Mouse (Mus musculus): ENCODE measurements around the gene Anapc1. TPM values are rescaled to one million over a fixed set of nuclear protein-coding genes. Genes with fewer than 3 reads are reported as not detected.

Gene Anapc1
- 29.5 and 29.9 TPM in 2 replicates for polyA plus RNA-seq (2012; rRNA removed)

DNA sequence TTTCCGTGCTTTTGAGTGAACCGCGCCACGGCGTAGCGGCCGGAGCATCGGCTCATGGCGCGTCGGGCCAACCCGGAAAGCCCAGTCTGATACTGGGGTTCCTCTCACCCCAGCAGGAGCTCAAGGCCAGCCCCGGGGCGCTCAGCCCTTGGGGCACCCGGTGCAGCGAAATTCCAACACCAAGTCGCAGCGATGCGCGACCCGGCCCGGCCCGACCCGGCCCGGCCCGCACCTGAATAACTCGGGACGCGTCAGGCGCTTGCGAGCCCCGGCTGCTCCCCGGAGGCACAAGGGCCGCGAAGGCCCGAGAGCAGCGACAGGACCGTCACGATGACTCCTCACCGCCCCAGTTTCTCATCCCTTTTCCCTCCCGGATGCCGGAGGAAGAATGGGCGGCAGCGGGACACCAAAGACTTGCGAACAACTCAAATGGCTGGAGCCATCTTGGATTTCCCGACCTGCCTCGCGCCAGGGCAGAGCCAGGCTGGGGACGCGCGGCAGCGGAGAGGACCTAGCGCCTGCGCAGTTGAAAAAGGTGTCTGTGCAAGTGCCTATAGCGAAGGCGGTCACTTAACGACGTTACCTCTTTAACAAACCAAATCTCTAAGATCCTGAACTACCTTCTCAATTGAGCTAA is at the start of gene Anapc1:
Gene Anapc1 (minus strand): TSS at position 471 of the 637 bp plus-strand sequence.
- H3K27ac ChIP-seq (ENCODE audit: control insufficient read depth, insufficient read depth, low read depth, low read length): peak within 1 kb of the TSS; percentile 93
- peak within 1 kb of the TSS; percentile 98 for H3K4me3 ChIP-seq (ENCODE audit: control insufficient read depth, low read depth, low read length)
- H3K36me3 ChIP-seq (ENCODE audit: control insufficient read depth, insufficient read depth, low read length): no peaks in the 10 kb centered on the region
- no peaks in the 10 kb centered on the region for H3K27me3 ChIP-seq (ENCODE audit: control insufficient read depth, insufficient read depth, low read length)
- TF ChIP-seq CTCF (IDR thresholded peaks at IDR 0.05; ENCODE audit: control insufficient read depth, insufficient read depth, insufficient replicate concordance, low read depth, low read length) (no peak), POLR2A (IDR thresholded peaks at IDR 0.05; ENCODE audit: control insufficient read depth, low read depth, low read length) (peak; percentile 89)
- H3K4me1 ChIP-seq (ENCODE audit: control insufficient read depth, insufficient read depth, low read length): peaks cover 6% of the 10 kb centered on the region; the same call in 1 of the 2 replicates

DNA sequence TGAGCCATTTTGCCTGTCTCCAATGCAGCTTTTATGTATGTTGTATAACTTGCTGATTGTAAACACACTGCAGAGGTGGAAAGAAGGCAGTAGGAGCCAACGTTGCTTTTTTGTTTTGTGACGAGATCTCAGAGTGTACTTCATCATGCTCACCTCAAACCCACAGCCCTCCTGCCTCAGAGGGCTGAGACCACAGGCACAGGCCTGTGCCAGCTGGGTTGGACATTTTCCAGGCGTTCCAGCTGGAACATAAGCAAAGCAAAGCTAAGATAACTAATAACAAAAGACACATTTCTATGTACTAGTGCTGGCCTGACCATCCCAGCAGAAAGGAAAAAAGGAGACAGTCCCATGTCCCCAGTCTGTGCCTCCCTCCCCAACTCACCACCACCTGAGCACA is 47.9 kb upstream of the Anapc1 start:
- TF ChIP-seq POLR2A (IDR thresholded peaks at IDR 0.05; ENCODE audit: control insufficient read depth, low read depth, low read length) (no peak), CTCF (IDR thresholded peaks at IDR 0.05; ENCODE audit: control insufficient read depth, insufficient read depth, insufficient replicate concordance, low read depth, low read length) (no peak)
- no peaks in the 10 kb centered on the region for H3K27me3 ChIP-seq (ENCODE audit: control insufficient read depth, insufficient read depth, low read length)
- no peaks in the 10 kb centered on the region for H3K36me3 ChIP-seq (ENCODE audit: control insufficient read depth, insufficient read depth, low read length)
- H3K27ac ChIP-seq (ENCODE audit: control insufficient read depth, insufficient read depth, low read depth, low read length): no peak overlapping the region
- no peak overlapping the region for H3K4me3 ChIP-seq (ENCODE audit: control insufficient read depth, low read depth, low read length)
- H3K4me1 ChIP-seq (ENCODE audit: control insufficient read depth, insufficient read depth, low read length): no peaks in the 10 kb centered on the region

GRCm38 (mm10) chr2:128731951-128732350 is 44.8 kb upstream of the Anapc1 start:
- H3K36me3 ChIP-seq (ENCODE audit: control insufficient read depth, insufficient read depth, low read length): no peaks in the 10 kb centered on the region
- no peak for TF ChIP-seq CTCF (IDR thresholded peaks at IDR 0.05; ENCODE audit: control insufficient read depth, insufficient read depth, insufficient replicate concordance, low read depth, low read length)
- TF ChIP-seq POLR2A (IDR thresholded peaks at IDR 0.05; ENCODE audit: control insufficient read depth, low read depth, low read length): no peak
- H3K4me3 ChIP-seq (ENCODE audit: control insufficient read depth, low read depth, low read length): no peak overlapping the region
- no peaks in the 10 kb centered on the region for H3K4me1 ChIP-seq (ENCODE audit: control insufficient read depth, insufficient read depth, low read length)
- H3K27me3 ChIP-seq (ENCODE audit: control insufficient read depth, insufficient read depth, low read length): no peaks in the 10 kb centered on the region
- no peak overlapping the region for H3K27ac ChIP-seq (ENCODE audit: control insufficient read depth, insufficient read depth, low read depth, low read length)

GRCm38 (mm10) chr2:128731514-128731913 is 44.3 kb upstream of the Anapc1 start:
- H3K36me3 ChIP-seq (ENCODE audit: control insufficient read depth, insufficient read depth, low read length): no peaks in the 10 kb centered on the region
- H3K4me3 ChIP-seq (ENCODE audit: control insufficient read depth, low read depth, low read length): no peak overlapping the region
- H3K27ac ChIP-seq (ENCODE audit: control insufficient read depth, insufficient read depth, low read depth, low read length): no peak overlapping the region
- H3K4me1 ChIP-seq (ENCODE audit: control insufficient read depth, insufficient read depth, low read length): no peaks in the 10 kb centered on the region
- no peaks in the 10 kb centered on the region for H3K27me3 ChIP-seq (ENCODE audit: control insufficient read depth, insufficient read depth, low read length)
- TF ChIP-seq CTCF (IDR thresholded peaks at IDR 0.05; ENCODE audit: control insufficient read depth, insufficient read depth, insufficient replicate concordance, low read depth, low read length): no peak
- no peak for TF ChIP-seq POLR2A (IDR thresholded peaks at IDR 0.05; ENCODE audit: control insufficient read depth, low read depth, low read length)

DNA sequence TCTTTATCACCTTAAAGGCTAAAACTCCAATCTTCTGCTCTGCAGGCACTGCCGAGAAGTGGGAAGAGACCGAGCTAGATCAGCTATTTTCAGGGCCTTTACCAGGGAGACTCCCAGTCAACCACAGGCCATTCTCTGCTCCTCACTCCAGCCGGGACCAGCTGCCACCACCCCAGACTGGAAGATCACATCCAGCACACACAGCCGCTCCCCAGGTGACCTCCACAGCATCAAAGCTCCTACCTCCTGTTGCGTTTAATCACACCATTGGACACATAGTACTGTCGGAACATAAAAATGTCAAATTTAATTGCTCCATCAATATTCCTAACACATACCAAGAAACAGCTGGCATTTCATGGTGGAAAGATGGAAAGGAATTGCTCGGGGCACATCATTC is 42.0 kb upstream of the Anapc1 start:
- TF ChIP-seq CTCF (IDR thresholded peaks at IDR 0.05; ENCODE audit: control insufficient read depth, insufficient read depth, insufficient replicate concordance, low read depth, low read length) (no peak), POLR2A (IDR thresholded peaks at IDR 0.05; ENCODE audit: control insufficient read depth, low read depth, low read length) (no peak)
- H3K36me3 ChIP-seq (ENCODE audit: control insufficient read depth, insufficient read depth, low read length): no peaks in the 10 kb centered on the region
- H3K27me3 ChIP-seq (ENCODE audit: control insufficient read depth, insufficient read depth, low read length): no peaks in the 10 kb centered on the region
- H3K4me3 ChIP-seq (ENCODE audit: control insufficient read depth, low read depth, low read length): no peak overlapping the region
- no peaks in the 10 kb centered on the region for H3K4me1 ChIP-seq (ENCODE audit: control insufficient read depth, insufficient read depth, low read length)
- no peak overlapping the region for H3K27ac ChIP-seq (ENCODE audit: control insufficient read depth, insufficient read depth, low read depth, low read length)

DNA sequence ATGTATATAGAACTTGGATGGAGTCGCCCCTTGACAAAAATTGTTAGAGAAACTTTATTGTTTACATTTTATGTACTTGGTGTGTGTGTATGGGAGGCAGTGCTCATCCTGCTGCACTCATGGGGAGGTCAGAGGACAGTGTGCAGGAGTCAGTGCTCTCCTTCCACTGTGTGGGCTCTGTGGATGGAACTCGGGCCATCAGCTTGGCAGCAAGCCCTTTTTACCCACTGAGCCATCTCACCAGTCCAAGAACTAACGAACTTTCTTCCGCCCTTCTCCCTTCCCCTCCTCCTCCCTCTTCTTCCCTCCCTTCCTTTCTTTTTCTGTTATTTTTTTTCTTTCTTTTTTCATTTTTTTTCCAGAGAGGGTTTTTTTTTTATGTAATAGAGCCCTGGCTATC is 40.9 kb upstream of the Anapc1 start:
- TF ChIP-seq CTCF (IDR thresholded peaks at IDR 0.05; ENCODE audit: control insufficient read depth, insufficient read depth, insufficient replicate concordance, low read depth, low read length) (no peak), POLR2A (IDR thresholded peaks at IDR 0.05; ENCODE audit: control insufficient read depth, low read depth, low read length) (no peak)
- Histone ChIP-seq H3K27ac (ENCODE audit: control insufficient read depth, insufficient read depth, low read depth, low read length) (no peak overlapping the region), H3K27me3 (ENCODE audit: control insufficient read depth, insufficient read depth, low read length) (no peaks in the 10 kb centered on the region), H3K4me1 (ENCODE audit: control insufficient read depth, insufficient read depth, low read length) (no peaks in the 10 kb centered on the region), H3K4me3 (ENCODE audit: control insufficient read depth, low read depth, low read length) (no peak overlapping the region), H3K36me3 (ENCODE audit: control insufficient read depth, insufficient read depth, low read length) (no peaks in the 10 kb centered on the region)

DNA sequence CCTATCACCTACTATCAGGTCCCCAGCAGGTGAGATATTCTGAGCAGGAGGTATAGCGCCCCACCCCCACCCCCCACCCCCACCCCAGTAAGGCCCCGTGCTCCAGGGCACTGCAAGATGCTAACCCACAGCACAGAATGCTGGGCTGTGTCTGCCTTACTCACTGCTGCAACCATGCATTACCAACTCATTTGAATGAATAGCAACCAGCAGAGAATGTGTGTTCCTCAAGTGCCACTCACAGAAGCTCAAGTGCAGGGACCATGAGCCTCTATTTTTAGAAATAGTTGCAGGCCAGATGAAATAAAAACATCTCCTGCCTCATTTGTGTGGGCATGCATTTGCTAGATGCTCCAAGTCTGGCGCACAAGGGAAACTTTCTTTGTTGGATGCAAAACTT is 40.4 kb upstream of the Anapc1 start:
- no peak overlapping the region for H3K27ac ChIP-seq (ENCODE audit: control insufficient read depth, insufficient read depth, low read depth, low read length)
- TF ChIP-seq CTCF (IDR thresholded peaks at IDR 0.05; ENCODE audit: control insufficient read depth, insufficient read depth, insufficient replicate concordance, low read depth, low read length): no peak
- no peak for TF ChIP-seq POLR2A (IDR thresholded peaks at IDR 0.05; ENCODE audit: control insufficient read depth, low read depth, low read length)
- H3K4me3 ChIP-seq (ENCODE audit: control insufficient read depth, low read depth, low read length): no peak overlapping the region
- H3K36me3 ChIP-seq (ENCODE audit: control insufficient read depth, insufficient read depth, low read length): no peaks in the 10 kb centered on the region
- no peaks in the 10 kb centered on the region for H3K27me3 ChIP-seq (ENCODE audit: control insufficient read depth, insufficient read depth, low read length)
- H3K4me1 ChIP-seq (ENCODE audit: control insufficient read depth, insufficient read depth, low read length): no peaks in the 10 kb centered on the region
